Mouse (Mus musculus) megakaryocyte, embryonic 14.5 days (primary cell): Measurements from ENCODE around the gene Mier3. TPM values are rescaled to one million over a fixed set of nuclear protein-coding genes. Genes with fewer than 3 reads are reported as not detected.
A peak's percentile ranks its signal among the peaks of the same experiment; 100 is the strongest.

Experiments used
- H3K27me3 ChIP-seq: replicated peaks from 2 replicates; pipeline ENCODE3; 2012; ENCODE audit warnings: inconsistent platforms
- H3K36me3 ChIP-seq: replicated peaks from 2 replicates; pipeline ENCODE3; 2012; ENCODE audit warnings: low read length, inconsistent platforms, mixed read lengths
- H3K4me1 ChIP-seq: 2 replicates; pipeline ENCODE4 v1.6.1; 2012; ENCODE audit warnings: inconsistent platforms
- H3K4me3 ChIP-seq: replicated peaks from 2 replicates; pipeline ENCODE3; 2012; ENCODE audit warnings: moderate library complexity, mild to moderate bottlenecking, inconsistent platforms
- H3K9me3 ChIP-seq: 2 replicates; pipeline ENCODE4 v1.6.1; 2012; ENCODE audit warnings: inconsistent platforms
- FLI1 ChIP-seq: IDR thresholded peaks from 2 replicates; pipeline ENCODE4 v1.6.1; 2012; ENCODE audit warnings: low read length, inconsistent platforms, mixed read lengths
- GATA1 ChIP-seq: IDR thresholded peaks from 3 replicates; pipeline ENCODE4 v1.6.1; 2012; ENCODE audit warnings: mixed read lengths, low read length, inconsistent platforms, borderline replicate concordance
- polyA plus RNA-seq: library from polyadenylated mRNA; stranded (reverse); fragments of >175 nt; gene quantifications from 2 replicates; pipeline ENCODE4 v1.2.3, GENCODE M21; 2012; ENCODE audit warnings: low replicate concordance; ENCODE audit not compliant: insufficient read depth

The Mier3 gene
- 0.17 TPM in 1 of 2 replicates, not detected in the other for polyA plus RNA-seq

- Histone ChIP-seq H3K4me1 (peaks cover 6% of the 10 kb centered on the region; the same call in 1 of the 2 replicates), H3K36me3 (no peaks in the 10 kb centered on the region), H3K9me3 (peaks cover 5% of the 10 kb centered on the region), H3K4me3 (no peak within 1 kb of the TSS), H3K27me3 (peaks cover 27% of the 10 kb centered on the region)
- TF ChIP-seq FLI1 (no peak), GATA1 (no peak)
Observed at GRCm38 (mm10) chr13:111680679-111681078, at the start of gene Mier3. Gene Mier3 (plus strand): TSS chr13:111680979.

GRCm38 (mm10) chr13:111634163-111635160, 46.3 kb upstream of the Mier3 start:
- TF ChIP-seq FLI1 (no peak), GATA1 (no peak)
- no peaks in the 10 kb centered on the region for H3K36me3 ChIP-seq
- peak overlapping the region; percentile 18 for H3K4me3 ChIP-seq
- peaks cover 25% of the 10 kb centered on the region for H3K9me3 ChIP-seq
- peaks cover 7% of the 10 kb centered on the region for H3K4me1 ChIP-seq
- H3K27me3 ChIP-seq: peaks cover 13% of the 10 kb centered on the region

- TF ChIP-seq FLI1 (no peak), GATA1 (no peak)
Observed at GRCm38 (mm10) chr13:111640319-111640718, 40.5 kb upstream of the Mier3 start.

GRCm38 (mm10) chr13:111643636-111644035, 37.1 kb upstream of the Mier3 start:
- H3K27me3 ChIP-seq: peaks cover 24% of the 10 kb centered on the region
- H3K9me3 ChIP-seq: peaks cover 14% of the 10 kb centered on the region
- TF ChIP-seq FLI1: no peak
- no peak for TF ChIP-seq GATA1
- no peak overlapping the region for H3K4me3 ChIP-seq
- H3K36me3 ChIP-seq: no peaks in the 10 kb centered on the region
- H3K4me1 ChIP-seq: peaks cover 5% of the 10 kb centered on the region; the same call in 1 of the 2 replicates

More at GRCm38 (mm10) chr13:111640319-111640718, 40.5 kb upstream of the Mier3 start:
- H3K4me1 ChIP-seq: peaks cover 5% of the 10 kb centered on the region; the same call in 1 of the 2 replicates
- H3K27me3 ChIP-seq: peaks cover 32% of the 10 kb centered on the region
- H3K36me3 ChIP-seq: no peaks in the 10 kb centered on the region
- H3K9me3 ChIP-seq: peaks cover 34% of the 10 kb centered on the region
- no peak overlapping the region for H3K4me3 ChIP-seq

- Histone ChIP-seq H3K27me3 (peaks cover 17% of the 10 kb centered on the region), H3K36me3 (no peaks in the 10 kb centered on the region), H3K4me1 (no peaks in the 10 kb centered on the region), H3K4me3 (no peak overlapping the region), H3K9me3 (peaks cover 22% of the 10 kb centered on the region)
- TF ChIP-seq GATA1 (no peak), FLI1 (no peak)
Observed at GRCm38 (mm10) chr13:111646204-111646603, 34.6 kb upstream of the Mier3 start.

- H3K36me3 ChIP-seq: no peaks in the 10 kb centered on the region
- peaks cover 10% of the 10 kb centered on the region for H3K27me3 ChIP-seq
- peaks cover 18% of the 10 kb centered on the region for H3K9me3 ChIP-seq
- no peak for TF ChIP-seq GATA1
- no peak for TF ChIP-seq FLI1
- no peaks in the 10 kb centered on the region for H3K4me1 ChIP-seq
- no peak overlapping the region for H3K4me3 ChIP-seq
Observed at GRCm38 (mm10) chr13:111647279-111647678, 33.5 kb upstream of the Mier3 start.

- peaks cover 13% of the 10 kb centered on the region for H3K9me3 ChIP-seq
- H3K27me3 ChIP-seq: peaks cover 2% of the 10 kb centered on the region
- no peaks in the 10 kb centered on the region for H3K36me3 ChIP-seq
- peaks cover 12% of the 10 kb centered on the region for H3K4me1 ChIP-seq
- H3K4me3 ChIP-seq: no peak overlapping the region
- TF ChIP-seq FLI1 (no peak), GATA1 (no peak)
Observed at GRCm38 (mm10) chr13:111651020-111651419, 29.8 kb upstream of the Mier3 start.

GRCm38 (mm10) chr13:111655273-111655672, 25.5 kb upstream of the Mier3 start:
- H3K9me3 ChIP-seq: no peaks in the 10 kb centered on the region
- peaks cover 25% of the 10 kb centered on the region for H3K4me1 ChIP-seq
- H3K27me3 ChIP-seq: peaks cover 27% of the 10 kb centered on the region
- TF ChIP-seq GATA1: no peak
- no peak for TF ChIP-seq FLI1
- H3K4me3 ChIP-seq: peak overlapping the region; percentile 57
- H3K36me3 ChIP-seq: no peaks in the 10 kb centered on the region

GRCm38 (mm10) chr13:111655856-111656255, 24.9 kb upstream of the Mier3 start:
- peaks cover 27% of the 10 kb centered on the region for H3K27me3 ChIP-seq
- no peaks in the 10 kb centered on the region for H3K36me3 ChIP-seq
- no peaks in the 10 kb centered on the region for H3K9me3 ChIP-seq
- TF ChIP-seq GATA1 (no peak), FLI1 (no peak)
- H3K4me3 ChIP-seq: no peak overlapping the region
- H3K4me1 ChIP-seq: peaks cover 25% of the 10 kb centered on the region

- no peak overlapping the region for H3K4me3 ChIP-seq
- H3K9me3 ChIP-seq: no peaks in the 10 kb centered on the region
- H3K36me3 ChIP-seq: no peaks in the 10 kb centered on the region
- peaks cover 25% of the 10 kb centered on the region for H3K4me1 ChIP-seq
- H3K27me3 ChIP-seq: peaks cover 27% of the 10 kb centered on the region
- no peak for TF ChIP-seq GATA1
- TF ChIP-seq FLI1: no peak
Observed at GRCm38 (mm10) chr13:111656309-111656708, 24.5 kb upstream of the Mier3 start.
